Mouse (Mus musculus): ENCODE measurements around the gene Sec24b. TPM values are rescaled to one million over a fixed set of nuclear protein-coding genes. Genes with fewer than 3 reads are reported as not detected.

Gene Sec24b
- total and polyA plus RNA-seq, 3 experiments: 14.3 to 50.6 (median 31.2) TPM

GRCm38 (mm10) chr3:130052541-130053298, 8.6 kb downstream of the Sec24b start:
- no peak overlapping the region for H3K4me3 ChIP-seq (replicated peaks in 1 of 3; ENCODE audit: low read depth in 2 of 3, low read length in 2 of 3, poor library complexity in 1 of 3)
- peaks cover 3 to 66% of the 10 kb centered on the region in 2 experiments for H3K36me3 ChIP-seq (replicated peaks in 1 of 2; ENCODE audit: control insufficient read depth in 1 of 2, insufficient read depth in 1 of 2, low read length in 1 of 2)
- H3K27ac ChIP-seq (ENCODE audit: insufficient read depth, low read depth): no peak overlapping the region
- no peaks in the 10 kb centered on the region for H3K27me3 ChIP-seq (replicated peaks)
- DNase-seq (ENCODE audit: extremely low read depth): no peak
- dilution Hi-C loops (cut with MboI; ENCODE audit: extremely low pct_ligation_motif_present, extremely low pct_unique_long_range_greater_than_20kb, low sequenced_read_pairs): no loop called here
- no peak overlapping the region for H3K9ac ChIP-seq (ENCODE audit: insufficient read depth, low read depth)
- H3K4me1 ChIP-seq (ENCODE audit: control insufficient read depth in 1 of 2, insufficient read depth in 2 of 2): peaks cover 19 to 60% of the 10 kb centered on the region in 2 experiments
- H3K4me2 ChIP-seq (ENCODE audit: insufficient read depth, low read depth, poor library complexity, severe bottlenecking): no peak overlapping the region
- in situ Hi-C loops (cut with MboI; ENCODE audit: low pct_ligation_motif_present, low pct_unique_long_range_greater_than_20kb, low sequenced_read_pairs): no loop called here
- peaks cover 55% of the 10 kb centered on the region for H3K79me2 ChIP-seq (replicated peaks; ENCODE audit: control insufficient read depth, extremely low read depth, insufficient read depth, poor library complexity, severe bottlenecking)
- H3K9me3 ChIP-seq (replicated peaks; ENCODE audit: low read length): no peaks in the 10 kb centered on the region
- no peak for TF ChIP-seq USF1 (IDR thresholded peaks at IDR 0.05; ENCODE audit: low read depth, low read length)
- no peak for TF ChIP-seq ZMIZ1 (IDR thresholded peaks at IDR 0.05; ENCODE audit: low read depth, low read length)
- no peak for TF ChIP-seq ZKSCAN1 (IDR thresholded peaks at IDR 0.05; ENCODE audit: borderline replicate concordance, low read depth, low read length)
- no peak for TF ChIP-seq JUN (IDR thresholded peaks at IDR 0.05; ENCODE audit: insufficient read depth, low read depth, low read length)
- TF ChIP-seq SIN3A (IDR thresholded peaks at IDR 0.05; ENCODE audit: low read length): no peak
- no peak for TF ChIP-seq MEF2A (IDR thresholded peaks at IDR 0.05; ENCODE audit: borderline replicate concordance, low read depth, low read length)
- TF ChIP-seq GABPA (IDR thresholded peaks at IDR 0.05; ENCODE audit: insufficient replicate concordance, low read depth, low read length): no peak
- no peak for TF ChIP-seq ZNF384 (IDR thresholded peaks at IDR 0.05; ENCODE audit: low read depth, low read length)
- no peak for TF ChIP-seq BHLHE40 (IDR thresholded peaks at IDR 0.05; ENCODE audit: low read depth, low read length)
- no peak for TF ChIP-seq MAFK (IDR thresholded peaks at IDR 0.05; ENCODE audit: insufficient replicate concordance, low read length)
- no peak for TF ChIP-seq CTCF (conservative IDR thresholded peaks at IDR 0.05 in 1 of 2, IDR thresholded peaks at IDR 0.05 in 1 of 2; ENCODE audit: low read depth in 2 of 2, low read length in 2 of 2)
- TF ChIP-seq SMC3 (IDR thresholded peaks at IDR 0.05; ENCODE audit: low read depth, low read length): no peak
- TF ChIP-seq RCOR1 (conservative IDR thresholded peaks at IDR 0.05; ENCODE audit: low read depth, low read length): no peak
- no peak for TF ChIP-seq MYC (IDR thresholded peaks at IDR 0.05; ENCODE audit: low read depth, low read length)

GRCm38 (mm10) chr3:130052116-130052515, 9.2 kb downstream of the Sec24b start:
- Histone ChIP-seq H3K4me2 (ENCODE audit: insufficient read depth, low read depth, poor library complexity, severe bottlenecking) (no peak overlapping the region), H3K79me2 (replicated peaks; ENCODE audit: control insufficient read depth, extremely low read depth, insufficient read depth, poor library complexity, severe bottlenecking) (peaks cover 55% of the 10 kb centered on the region), H3K4me1 (ENCODE audit: control insufficient read depth in 1 of 2, insufficient read depth in 2 of 2) (peaks cover 19 to 54% of the 10 kb centered on the region in 2 experiments), H3K36me3 (replicated peaks in 1 of 2; ENCODE audit: control insufficient read depth in 1 of 2, insufficient read depth in 1 of 2, low read length in 1 of 2) (peaks cover 3 to 60% of the 10 kb centered on the region in 2 experiments), H3K9ac (ENCODE audit: insufficient read depth, low read depth) (no peak overlapping the region), H3K9me3 (replicated peaks; ENCODE audit: low read length) (no peaks in the 10 kb centered on the region), H3K27ac (ENCODE audit: insufficient read depth, low read depth) (no peak overlapping the region), H3K27me3 (replicated peaks) (no peaks in the 10 kb centered on the region), H3K4me3 (replicated peaks in 1 of 3; ENCODE audit: low read depth in 2 of 3, low read length in 2 of 3, poor library complexity in 1 of 3) (no peak overlapping the region)
- TF ChIP-seq IRF4 (IDR thresholded peaks at IDR 0.05; ENCODE audit: low read depth, low read length) (no peak), MXI1 (IDR thresholded peaks at IDR 0.05; ENCODE audit: low read depth, low read length) (no peak), NELFE (IDR thresholded peaks at IDR 0.05; ENCODE audit: low read depth, low read length) (no peak), RAD21 (IDR thresholded peaks at IDR 0.05; ENCODE audit: low read depth, low read length) (no peak), UBTF (IDR thresholded peaks at IDR 0.05; ENCODE audit: low read depth, low read length) (no peak), TBP (conservative IDR thresholded peaks at IDR 0.05; ENCODE audit: low read depth, low read length) (no peak), MYC (IDR thresholded peaks at IDR 0.05; ENCODE audit: low read depth, low read length) (no peak), KAT2A (IDR thresholded peaks at IDR 0.05; ENCODE audit: insufficient replicate concordance, low read length) (no peak), MAX (IDR thresholded peaks at IDR 0.05; ENCODE audit: low read length) (no peak)
- dilution Hi-C loops (cut with MboI; ENCODE audit: extremely low pct_ligation_motif_present, extremely low pct_unique_long_range_greater_than_20kb, low sequenced_read_pairs) (no loop called here), in situ Hi-C loops (cut with MboI; ENCODE audit: low pct_ligation_motif_present, low pct_unique_long_range_greater_than_20kb, low sequenced_read_pairs) (no loop called here)
- DNase-seq (ENCODE audit: extremely low read depth): no peak
